Mouse (Mus musculus) hindbrain, embryonic 12.5 days (tissue): ENCODE data around the gene Cerk. TPM values are rescaled to one million over a fixed set of nuclear protein-coding genes. Genes with fewer than 3 reads are reported as not detected.

Source experiments
- ATAC-seq: fragments of 200-750 bp; cut with Nextera tagmentation; 2 replicates; pipeline ENCODE4 v1.8.0; 2017; ENCODE audit warnings: moderate TSS enrichment; ENCODE audit not compliant: low FRiP score
- H3K27ac ChIP-seq: fragments of 300-500 bp; sonication (generic); 2 replicates; pipeline ENCODE4 v1.5.1; 2016; ENCODE audit warnings: mild to moderate bottlenecking
- H3K27me3 ChIP-seq: fragments of 300-500 bp; sonication (generic); 2 replicates; pipeline ENCODE4 v1.6.1; 2016; ENCODE audit warnings: mild to moderate bottlenecking
- H3K36me3 ChIP-seq: fragments of 300-500 bp; sonication (generic); 2 replicates; pipeline ENCODE4 v1.6.1; 2016; ENCODE audit warnings: mild to moderate bottlenecking
- H3K4me1 ChIP-seq: fragments of 300-500 bp; sonication (generic); 2 replicates; pipeline ENCODE4 v1.6.1; 2016
- H3K4me2 ChIP-seq: fragments of 300-500 bp; sonication (generic); replicated peaks from 2 replicates; pipeline ENCODE4 v1.6.1; 2016; ENCODE audit warnings: mild to moderate bottlenecking
- H3K4me3 ChIP-seq: fragments of 300-500 bp; sonication (generic); 2 replicates; pipeline ENCODE4 v1.5.1; 2016; ENCODE audit warnings: mild to moderate bottlenecking
- H3K9ac ChIP-seq: fragments of 300-500 bp; sonication (generic); 2 replicates; pipeline ENCODE4 v1.6.1; 2016; ENCODE audit warnings: mild to moderate bottlenecking, moderate library complexity
- H3K9me3 ChIP-seq: fragments of 300-500 bp; sonication (generic); replicated peaks from 2 replicates; pipeline ENCODE4 v1.6.1; 2016; ENCODE audit warnings: mild to moderate bottlenecking
- WGBS: fragments of 180-500 bp; shearing (Covaris S2); methylation state at CpG from one replicate; pipeline ENCODE4 v1.1.7; 2016; 5-methylcytosine and 5-hydroxymethylcytosine counted together
- polyA plus RNA-seq: library from polyadenylated mRNA; unstranded; fragments of >200 nt; fragmentation: Nextera tagmentation; extraction: Ambion mirVana; gene quantifications from 2 replicates; pipeline ENCODE4 v1.2.1, GENCODE M21; 2016

Cerk gene
- polyA plus RNA-seq, 1 experiment from 2014 or later: 26.0 TPM

DNA sequence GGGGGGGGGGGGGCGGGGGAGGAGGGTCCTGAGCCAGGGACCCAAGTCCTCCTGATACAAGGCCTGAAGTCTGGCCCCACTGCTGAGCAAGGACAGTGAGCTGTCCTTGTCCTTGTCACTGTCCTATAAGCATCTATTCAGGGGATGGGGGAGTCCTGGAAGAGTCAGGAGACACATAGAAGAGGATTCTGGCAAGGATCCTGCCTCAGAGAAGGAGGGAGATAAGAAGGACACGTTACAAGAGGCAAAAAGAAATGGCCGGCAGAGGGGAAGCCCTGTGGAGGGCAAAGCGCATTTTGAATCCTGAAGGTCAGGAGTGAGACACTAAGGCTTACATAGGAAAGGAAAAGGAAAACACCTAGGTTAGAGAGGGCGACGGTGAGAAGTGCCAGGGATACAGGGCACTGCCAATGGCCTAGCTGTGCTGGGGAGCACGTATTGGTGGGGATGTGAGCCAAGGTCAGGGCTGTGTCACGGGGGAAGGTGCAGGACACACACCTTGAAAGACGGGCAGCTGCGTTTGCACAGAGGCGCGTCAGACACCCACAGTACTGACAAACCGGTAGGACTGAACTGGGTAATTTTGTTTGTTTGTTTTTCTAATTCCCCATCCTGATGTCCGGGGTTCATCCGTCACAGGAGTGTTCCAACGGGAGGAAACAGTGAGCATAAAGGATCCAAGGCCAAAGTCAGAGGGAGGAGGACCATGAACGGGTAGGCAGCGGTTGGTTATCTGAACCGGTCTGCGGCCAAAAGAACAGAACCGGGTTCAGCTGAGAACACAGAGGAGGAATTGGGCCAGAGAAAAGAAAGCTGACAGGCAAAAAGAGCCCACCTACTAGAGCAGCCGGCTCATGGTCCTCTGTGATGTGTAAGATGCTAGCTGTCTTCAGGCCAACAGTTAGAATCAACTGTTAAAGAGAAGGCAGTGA is 8.9 kb downstream of the Cerk start:
- Histone ChIP-seq H3K4me1 (peaks cover 28% of the 10 kb centered on the region), H3K9me3 (no peaks in the 10 kb centered on the region), H3K4me3 (no peak overlapping the region), H3K27ac (no peak overlapping the region), H3K36me3 (0 out of 2 replicates have a peak, but pooled peaks cover 4% of the 10 kb centered on the region), H3K9ac (no peak overlapping the region), H3K27me3 (no peaks in the 10 kb centered on the region), H3K4me2 (no peak overlapping the region)
- 83% methylated on average over 22 of the region's 22 CpGs for WGBS
- no peak for ATAC-seq

DNA sequence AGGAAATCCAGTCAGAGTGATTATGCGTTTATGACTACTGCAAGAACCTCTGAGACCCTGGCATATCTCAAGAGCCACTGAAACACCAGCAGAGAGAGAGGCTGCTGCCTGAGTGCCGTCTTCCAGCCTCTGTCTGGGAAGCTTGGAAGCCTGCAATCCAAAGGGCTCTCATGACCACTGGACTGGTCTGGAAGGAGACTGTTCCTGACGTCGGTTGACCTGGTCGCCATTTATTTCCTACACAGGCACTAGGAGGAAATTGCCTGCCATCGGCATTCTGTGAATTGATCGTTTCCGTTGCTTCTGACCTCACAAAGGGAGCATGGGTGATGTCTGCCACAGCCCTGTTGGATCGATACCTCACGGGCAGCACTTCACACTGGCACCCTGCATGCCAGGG is 9.8 kb downstream of the Cerk start:
- peaks cover 24% of the 10 kb centered on the region for H3K4me1 ChIP-seq
- no peak for ATAC-seq
- no peak overlapping the region for H3K27ac ChIP-seq
- H3K9ac ChIP-seq: no peak overlapping the region
- H3K4me3 ChIP-seq: no peak overlapping the region
- no peaks in the 10 kb centered on the region for H3K27me3 ChIP-seq
- no peak overlapping the region for H3K4me2 ChIP-seq
- 87% methylated on average over 10 of the region's 10 CpGs for WGBS
- no peaks in the 10 kb centered on the region for H3K9me3 ChIP-seq
- H3K36me3 ChIP-seq: 0 out of 2 replicates have a peak, but pooled peaks cover 4% of the 10 kb centered on the region

- Histone ChIP-seq H3K27me3 (no peaks in the 10 kb centered on the region), H3K27ac (no peak overlapping the region), H3K4me2 (no peak overlapping the region), H3K9me3 (no peaks in the 10 kb centered on the region), H3K9ac (no peak overlapping the region), H3K4me3 (no peak overlapping the region), H3K36me3 (0 out of 2 replicates have a peak, but pooled peaks cover 4% of the 10 kb centered on the region), H3K4me1 (peaks cover 24% of the 10 kb centered on the region)
- WGBS: 79% methylated on average over 3 of the region's 3 CpGs
- ATAC-seq: no peak
Observed at GRCm38 (mm10) chr15:86175253-86176050, 10.5 kb downstream of the Cerk start.

DNA sequence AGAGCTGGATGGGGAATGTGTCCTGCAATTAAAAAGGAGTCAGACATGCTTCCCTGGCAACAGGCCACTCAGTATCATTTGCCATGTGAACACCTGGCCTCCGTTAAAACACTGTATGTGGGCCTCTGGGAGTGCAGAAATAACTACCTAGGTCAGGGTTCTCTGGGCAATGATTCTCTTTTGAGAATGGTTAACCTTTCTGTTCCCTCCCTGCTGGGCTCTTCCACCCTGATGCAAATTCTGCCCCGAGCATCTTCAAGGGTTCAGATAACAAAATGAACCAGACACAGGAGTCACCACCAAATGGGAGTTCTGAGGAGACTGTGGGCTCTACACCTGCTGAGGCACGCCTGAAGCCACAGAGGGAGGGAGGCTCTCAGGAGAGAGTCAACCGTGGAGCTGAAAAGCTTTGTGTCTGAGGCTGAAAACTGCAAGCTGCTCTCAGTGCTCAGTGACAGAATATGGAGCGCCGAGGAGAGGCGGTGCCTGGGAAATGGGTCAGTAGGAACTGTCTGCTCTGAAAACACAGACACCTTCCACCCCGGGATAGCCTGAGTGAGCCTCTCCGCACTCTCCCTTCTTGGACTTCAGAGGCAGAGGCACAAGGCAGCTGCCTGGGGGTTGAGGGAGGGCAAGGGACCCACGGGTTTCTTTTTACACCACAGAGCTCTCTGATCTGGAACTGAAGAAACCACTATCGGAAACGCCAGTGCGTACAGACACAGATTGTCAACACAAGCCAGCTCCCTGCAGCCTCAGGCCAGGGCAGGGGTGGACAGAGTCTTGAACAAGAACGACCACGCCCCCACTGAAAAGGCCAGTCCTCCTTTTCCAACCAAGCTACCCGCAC is 12.6 kb downstream of the Cerk start:
- no peaks in the 10 kb centered on the region for H3K9me3 ChIP-seq
- 0 out of 2 replicates have a peak, but pooled peaks cover 4% of the 10 kb centered on the region for H3K36me3 ChIP-seq
- no peak overlapping the region for H3K4me3 ChIP-seq
- H3K27ac ChIP-seq: no peak overlapping the region; the same call in 1 of the 2 replicates
- no peaks in the 10 kb centered on the region for H3K27me3 ChIP-seq
- no peak overlapping the region for H3K9ac ChIP-seq
- WGBS: 41% methylated on average over 16 of the region's 16 CpGs
- H3K4me1 ChIP-seq: peaks cover 36% of the 10 kb centered on the region
- H3K4me2 ChIP-seq: no peak overlapping the region
- ATAC-seq: no peak

DNA sequence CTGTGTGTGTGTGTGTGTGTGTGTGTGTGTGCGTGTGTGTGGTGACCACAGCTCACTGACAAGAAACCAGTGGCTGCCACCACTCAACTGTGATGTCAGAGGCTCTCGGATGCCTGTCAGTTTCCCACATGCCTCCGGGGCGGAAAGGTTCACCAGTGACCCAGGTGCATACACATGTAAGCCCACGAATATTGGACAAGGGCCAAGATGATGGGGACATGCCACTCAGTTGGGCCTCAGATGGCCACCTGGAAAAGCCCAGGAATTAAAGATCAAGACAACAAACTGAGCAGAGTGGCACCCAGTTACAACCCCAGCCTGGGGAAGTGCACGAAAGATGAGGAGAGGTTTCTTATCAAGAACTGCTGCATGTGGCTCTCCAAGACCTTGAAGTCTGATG is 13.4 kb downstream of the Cerk start:
- WGBS: 74% methylated on average over 6 of the region's 6 CpGs
- Histone ChIP-seq H3K4me3 (no peak overlapping the region), H3K27me3 (no peaks in the 10 kb centered on the region), H3K4me1 (peaks cover 39% of the 10 kb centered on the region), H3K27ac (no peak overlapping the region), H3K36me3 (0 out of 2 replicates have a peak, but pooled peaks cover 4% of the 10 kb centered on the region), H3K4me2 (no peak overlapping the region), H3K9ac (no peak overlapping the region), H3K9me3 (no peaks in the 10 kb centered on the region)
- ATAC-seq: no peak

- H3K9ac ChIP-seq: no peak overlapping the region
- whole genome bisulfite sequencing: 67% methylated on average over 3 of the region's 3 CpGs
- no peak overlapping the region for H3K27ac ChIP-seq
- H3K36me3 ChIP-seq: 0 out of 2 replicates have a peak, but pooled peaks cover 4% of the 10 kb centered on the region
- H3K9me3 ChIP-seq: no peaks in the 10 kb centered on the region
- H3K4me1 ChIP-seq: peaks cover 39% of the 10 kb centered on the region
- no peak overlapping the region for H3K4me3 ChIP-seq
- H3K27me3 ChIP-seq: no peaks in the 10 kb centered on the region
- no peak overlapping the region for H3K4me2 ChIP-seq
- no peak for ATAC-seq
Observed at GRCm38 (mm10) chr15:86172124-86172523, 13.8 kb downstream of the Cerk start.

DNA sequence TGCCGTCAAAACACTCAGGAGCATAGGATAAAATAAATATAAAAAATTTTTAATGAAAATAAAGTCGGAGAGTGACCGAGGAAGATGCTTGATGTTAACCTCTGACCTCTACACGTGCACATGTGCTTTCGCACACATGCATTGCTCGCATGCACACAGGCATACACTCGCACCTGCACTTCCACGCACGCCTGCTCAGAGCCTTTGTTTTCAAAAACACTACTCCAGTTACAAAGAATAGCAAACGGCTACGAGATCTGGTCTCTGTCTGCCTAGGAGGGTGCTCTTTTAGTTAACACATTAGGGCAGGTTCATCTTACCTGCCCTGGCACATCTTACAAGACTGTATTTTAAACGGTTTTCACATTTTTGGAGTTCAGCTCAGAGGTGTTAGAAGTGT is 14.6 kb downstream of the Cerk start:
- Histone ChIP-seq H3K4me2 (no peak overlapping the region), H3K4me1 (peaks cover 39% of the 10 kb centered on the region), H3K9me3 (no peaks in the 10 kb centered on the region), H3K27me3 (no peaks in the 10 kb centered on the region), H3K27ac (no peak overlapping the region), H3K9ac (no peak overlapping the region), H3K36me3 (0 out of 2 replicates have a peak, but pooled peaks cover 4% of the 10 kb centered on the region), H3K4me3 (no peak overlapping the region)
- 74% methylated on average over 12 of the region's 12 CpGs for WGBS
- ATAC-seq: no peak

DNA sequence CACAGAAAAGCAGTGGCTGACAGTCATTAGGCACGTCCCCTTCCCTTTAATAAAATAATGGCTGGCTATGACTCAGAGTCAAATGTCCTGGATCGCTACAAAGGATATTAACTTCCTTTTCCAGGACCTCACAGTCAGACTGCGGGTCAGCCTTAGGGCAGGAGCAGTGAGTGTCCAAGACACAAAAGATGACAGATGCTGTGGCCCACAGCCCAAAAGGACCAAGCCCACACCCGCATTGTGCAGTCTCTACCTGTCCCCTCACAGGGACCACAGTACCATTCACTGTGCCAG is 16.2 kb downstream of the Cerk start:
- H3K9me3 ChIP-seq: no peaks in the 10 kb centered on the region
- ATAC-seq: no peak
- no peak overlapping the region for H3K4me2 ChIP-seq
- no peak overlapping the region for H3K4me3 ChIP-seq
- no peak overlapping the region for H3K27ac ChIP-seq
- H3K4me1 ChIP-seq: peaks cover 38% of the 10 kb centered on the region
- no peaks in the 10 kb centered on the region for H3K27me3 ChIP-seq
- no peaks in the 10 kb centered on the region for H3K36me3 ChIP-seq
- no peak overlapping the region for H3K9ac ChIP-seq
- 74% methylated on average over 4 of the region's 4 CpGs for WGBS

DNA sequence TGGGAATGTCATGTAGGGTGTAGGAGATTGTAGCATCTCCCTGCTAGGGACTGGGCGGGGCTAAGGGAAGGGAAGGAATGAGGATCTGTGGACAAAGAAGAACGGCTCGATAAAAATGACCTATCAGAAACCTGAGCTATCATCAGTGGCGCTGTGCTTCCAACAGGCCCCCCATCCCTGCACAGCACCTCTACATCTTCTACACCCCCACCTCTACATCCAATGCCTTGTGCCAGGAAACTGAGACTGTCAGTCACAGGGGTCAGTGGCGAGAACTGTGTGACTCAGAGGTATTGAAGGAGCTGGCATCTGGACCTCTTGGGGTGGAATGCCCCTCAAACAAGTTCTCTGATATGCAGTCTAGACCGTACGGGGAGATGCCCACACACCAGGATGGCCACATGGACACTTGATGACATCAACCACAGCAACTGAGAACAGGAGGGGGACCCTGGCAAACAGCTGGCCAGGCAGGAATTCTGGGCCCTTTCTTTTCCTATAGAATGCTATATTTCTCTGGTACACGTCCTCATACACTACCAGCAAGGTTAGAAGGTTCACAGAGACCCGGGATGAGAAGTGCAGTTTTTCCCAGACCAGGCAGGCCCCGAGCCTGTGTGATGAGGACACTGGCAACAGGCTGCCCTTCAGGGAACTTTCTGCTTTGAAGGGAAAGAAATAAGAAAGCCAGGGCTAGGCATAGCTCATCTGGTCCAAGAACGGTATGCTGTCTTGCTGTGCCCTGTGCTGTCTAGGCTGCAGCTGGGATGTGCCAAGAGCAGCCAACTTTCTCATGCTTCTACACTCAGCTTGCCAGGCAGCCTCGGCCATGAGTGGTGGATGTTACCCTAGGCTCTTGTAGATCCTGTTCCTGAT is 16.8 kb downstream of the Cerk start:
- peak; percentile 16; the same call in 1 of the 2 replicates for ATAC-seq
- 79% methylated on average over 12 of the region's 12 CpGs for WGBS
- H3K9ac ChIP-seq: no peak overlapping the region
- H3K4me2 ChIP-seq: no peak overlapping the region
- no peaks in the 10 kb centered on the region for H3K9me3 ChIP-seq
- peaks cover 34% of the 10 kb centered on the region for H3K4me1 ChIP-seq
- no peak overlapping the region for H3K4me3 ChIP-seq
- H3K27ac ChIP-seq: no peak overlapping the region; the same call in 1 of the 2 replicates
- no peaks in the 10 kb centered on the region for H3K27me3 ChIP-seq
- no peaks in the 10 kb centered on the region for H3K36me3 ChIP-seq

DNA sequence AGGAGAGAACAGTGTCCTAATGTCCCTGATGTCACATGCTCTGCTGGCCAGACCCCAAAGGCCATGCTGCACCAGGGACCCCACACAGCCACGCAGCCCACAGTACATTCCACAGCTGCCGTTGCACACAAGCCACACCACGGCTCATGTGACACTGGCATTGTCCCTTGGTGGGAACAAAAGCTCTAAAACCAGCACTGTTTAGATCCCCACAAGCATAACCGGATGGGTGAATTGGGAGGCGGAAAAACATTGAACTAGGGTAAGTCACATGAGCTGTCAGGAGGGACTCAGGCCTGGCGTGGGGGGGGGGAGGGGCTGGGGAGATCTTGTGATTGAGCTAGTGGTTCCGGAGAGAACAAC is 17.5 kb downstream of the Cerk start:
- Histone ChIP-seq H3K4me2 (no peak overlapping the region), H3K27ac (no peak overlapping the region; the same call in 1 of the 2 replicates), H3K9me3 (no peaks in the 10 kb centered on the region), H3K9ac (no peak overlapping the region), H3K36me3 (peaks cover 4% of the 10 kb centered on the region; the same call in 1 of the 2 replicates), H3K4me3 (no peak overlapping the region), H3K4me1 (peaks cover 27% of the 10 kb centered on the region), H3K27me3 (no peaks in the 10 kb centered on the region)
- ATAC-seq: peak; percentile 19; the same call in 1 of the 2 replicates
- WGBS: 32% methylated on average over 7 of the region's 7 CpGs
